Mouse (Mus musculus) left cerebral cortex, adult 2 months (tissue): ENCODE data around the gene Mrc2. TPM values are rescaled to one million over a fixed set of nuclear protein-coding genes. Genes with fewer than 3 reads are reported as not detected.

Experiments
- DNase-seq, 2 experiments: peaks; one replicate each; pipeline ENCODE4 v3.0.0; 2021 to 2022; ENCODE audit warnings: low spot score in 2 of 2, mixed read lengths in 1 of 2; ENCODE audit errors: extremely low spot score in 1 of 2
- H3K27ac ChIP-seq: fragments of 200-600 bp; 2 replicates; pipeline ENCODE4 v1.8.1; 2022
- H3K4me3 ChIP-seq: fragments of 200-600 bp; 2 replicates; pipeline ENCODE4 v1.8.1; 2022
- CTCF ChIP-seq: fragments of 200-600 bp; IDR thresholded peaks from 2 replicates; pipeline ENCODE4 v1.8.1; 2022; ENCODE audit warnings: antibody characterized with exemption, mild to moderate bottlenecking, moderate library complexity
- intact Hi-C: fragments of 180-260 bp; cut with DNase I; formaldehyde crosslinking; loops from one replicate; pipeline ENCODE4 v1.15.1; 2025
- total RNA-seq, 2 experiments: library from RNA; stranded (reverse); gene quantifications; 2 replicates each; pipeline ENCODE4 v1.2.3; 2021

The Mrc2 gene
- total RNA-seq, 2 experiments from 2014 or later: 5.1 to 7.2 TPM

DNA sequence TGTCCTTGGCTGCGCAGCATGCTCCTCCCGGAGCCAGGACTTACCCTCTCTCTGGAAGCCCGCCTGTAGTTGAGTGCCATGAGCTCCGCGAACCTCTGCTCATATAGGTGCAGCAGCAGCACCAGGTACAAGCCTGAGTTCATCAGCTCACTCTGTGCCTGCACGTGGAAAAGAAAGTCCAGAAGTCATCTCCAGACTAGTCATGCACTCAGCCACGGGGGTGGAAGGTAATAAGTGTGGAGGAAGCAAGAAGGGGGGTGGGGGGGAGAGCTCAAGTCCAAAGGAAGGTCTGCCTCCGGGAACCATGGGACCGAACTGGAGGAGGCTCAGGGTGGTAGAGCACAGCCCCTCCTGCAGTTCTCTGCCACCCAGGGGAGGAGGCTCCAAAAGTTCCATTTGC lies 79.4 kb downstream of the Mrc2 start:
- H3K4me3 ChIP-seq: no peak overlapping the region
- no peak for DNase-seq
- TF ChIP-seq CTCF: no peak
- intact Hi-C loops: no loop called here
- H3K27ac ChIP-seq: no peak overlapping the region

DNA sequence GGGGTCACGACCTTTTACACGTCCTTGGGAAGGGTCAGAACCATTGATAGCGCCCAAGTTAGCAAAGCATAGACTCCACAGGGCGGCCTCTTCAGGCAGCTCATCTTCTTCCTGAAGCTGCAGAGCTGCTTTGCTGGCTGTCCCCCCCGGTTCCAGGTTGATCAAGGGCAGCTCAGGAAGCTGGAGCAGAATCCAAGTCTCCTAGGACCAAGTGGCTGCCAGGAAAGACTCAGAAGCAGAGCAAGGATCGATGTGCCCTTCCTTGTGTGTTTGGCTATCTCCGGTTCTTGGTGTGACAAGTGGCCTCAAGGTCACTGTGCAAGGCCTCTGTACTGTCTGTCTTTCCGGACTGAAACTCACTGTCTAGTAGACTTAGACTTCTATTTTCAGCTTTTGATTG lies 81.4 kb downstream of the Mrc2 start:
- Histone ChIP-seq H3K27ac (no peak overlapping the region), H3K4me3 (no peak overlapping the region)
- no peak for TF ChIP-seq CTCF
- intact Hi-C loops: no loop called here
- no peak for DNase-seq

DNA sequence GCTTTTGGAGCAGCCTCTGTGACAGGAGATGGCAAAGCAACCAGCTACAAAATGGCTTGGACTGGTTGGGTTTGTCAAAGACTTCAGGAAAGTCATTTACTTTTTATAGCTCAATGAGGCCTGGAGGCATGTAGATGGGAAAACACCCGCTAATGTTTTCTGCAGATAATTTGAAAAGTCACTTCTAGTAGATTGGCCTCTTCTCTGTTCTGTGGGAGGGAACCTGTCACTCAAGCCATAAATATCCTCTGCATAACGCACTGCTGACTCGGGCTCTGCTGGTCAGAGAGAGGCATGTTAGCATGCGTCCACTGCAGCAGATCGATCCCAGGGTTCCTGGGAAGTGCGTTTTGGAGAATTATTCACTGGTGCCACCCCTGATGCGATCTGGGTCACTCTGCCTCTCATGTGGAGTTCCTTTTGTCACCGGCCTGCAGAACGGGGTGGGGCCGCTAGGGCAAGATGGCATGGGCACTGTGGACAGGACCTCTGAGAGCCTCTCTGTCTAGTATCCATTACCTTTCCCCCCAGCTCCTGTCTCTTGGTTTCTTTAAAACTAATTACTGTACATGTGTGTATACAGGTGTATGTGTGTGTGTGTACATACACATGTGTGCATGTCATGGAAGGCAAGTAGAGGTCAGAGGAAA lies 82.2 kb downstream of the Mrc2 start:
- H3K4me3 ChIP-seq: no peak overlapping the region
- no peak overlapping the region for H3K27ac ChIP-seq
- TF ChIP-seq CTCF: no peak
- intact Hi-C loops: no loop called here
- DNase-seq: no peak

DNA sequence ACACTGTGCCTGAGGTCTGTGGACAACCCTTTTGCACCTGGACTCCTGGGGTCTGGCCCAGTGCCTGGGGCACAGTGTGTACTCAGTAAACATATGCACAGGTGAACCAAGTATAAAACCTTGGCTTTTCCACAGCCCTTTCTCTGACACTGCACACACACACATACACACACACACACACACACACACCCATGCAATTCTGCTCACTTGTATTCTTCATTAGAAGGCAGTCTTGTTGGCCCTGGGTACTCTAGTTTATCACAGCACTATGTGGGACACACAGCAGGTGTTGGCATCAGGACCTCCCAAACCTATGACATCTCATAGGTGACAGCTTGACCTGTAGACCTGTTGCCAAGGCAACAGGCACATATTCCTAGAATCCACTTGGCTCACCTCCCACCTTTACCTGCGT lies 83.4 kb downstream of the Mrc2 start:
- no peak for DNase-seq
- H3K4me3 ChIP-seq: no peak overlapping the region
- intact Hi-C loops: no loop called here
- no peak for TF ChIP-seq CTCF
- no peak overlapping the region for H3K27ac ChIP-seq

DNA sequence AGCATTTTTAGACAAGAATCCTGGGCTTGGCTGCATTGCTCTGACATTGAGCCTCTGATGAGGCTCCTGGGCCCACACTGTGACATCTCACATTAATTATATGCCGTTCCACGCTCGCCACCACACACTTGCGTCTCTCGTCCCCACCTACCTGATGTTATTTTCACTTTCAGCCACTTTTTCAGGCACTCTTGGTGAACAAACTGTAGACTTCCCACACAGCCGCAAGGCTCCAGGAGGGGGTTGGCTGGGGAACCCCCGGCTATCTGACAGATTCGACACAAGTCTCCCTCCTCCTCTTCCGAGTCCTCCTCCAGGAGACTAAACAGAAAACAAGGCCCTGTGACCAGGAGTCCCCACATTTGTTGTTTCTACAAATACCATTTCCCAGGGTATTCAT lies 92.8 kb downstream of the Mrc2 start:
- intact Hi-C loops: loop anchor here (1.0 kb wide), 1 partner anchor 35 kb away; no protein-coding TSS in a partner anchor
- Histone ChIP-seq H3K4me3 (no peak overlapping the region), H3K27ac (no peak overlapping the region; the same call in 1 of the 2 replicates)
- DNase-seq: peak; percentile 59 to 64
- no peak for TF ChIP-seq CTCF

DNA sequence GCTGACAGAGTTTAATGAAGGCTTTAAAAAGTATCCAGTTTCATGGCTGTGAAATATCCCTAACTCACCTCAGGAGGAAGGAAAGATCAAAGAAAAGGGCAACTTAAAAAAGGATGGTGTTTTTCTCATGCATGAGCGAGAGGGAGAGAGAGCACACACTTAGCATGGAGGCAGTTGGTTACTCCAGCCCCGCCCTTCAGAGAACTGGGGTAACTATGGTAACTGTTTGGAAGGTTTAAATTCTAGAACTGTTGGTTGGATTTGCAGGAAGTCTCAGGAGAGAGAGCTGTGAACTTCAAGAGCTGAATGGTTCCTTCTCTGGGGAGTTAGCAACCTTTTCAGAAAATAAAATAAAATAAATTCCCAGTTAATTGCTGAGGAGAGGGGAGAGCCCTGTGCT lies 96.2 kb downstream of the Mrc2 start:
- intact Hi-C loops: no loop called here
- no peak overlapping the region for H3K4me3 ChIP-seq
- peak; percentile 26 to 29 for DNase-seq
- TF ChIP-seq CTCF: no peak
- peak overlapping the region; percentile 13; the same call in 1 of the 2 replicates for H3K27ac ChIP-seq

DNA sequence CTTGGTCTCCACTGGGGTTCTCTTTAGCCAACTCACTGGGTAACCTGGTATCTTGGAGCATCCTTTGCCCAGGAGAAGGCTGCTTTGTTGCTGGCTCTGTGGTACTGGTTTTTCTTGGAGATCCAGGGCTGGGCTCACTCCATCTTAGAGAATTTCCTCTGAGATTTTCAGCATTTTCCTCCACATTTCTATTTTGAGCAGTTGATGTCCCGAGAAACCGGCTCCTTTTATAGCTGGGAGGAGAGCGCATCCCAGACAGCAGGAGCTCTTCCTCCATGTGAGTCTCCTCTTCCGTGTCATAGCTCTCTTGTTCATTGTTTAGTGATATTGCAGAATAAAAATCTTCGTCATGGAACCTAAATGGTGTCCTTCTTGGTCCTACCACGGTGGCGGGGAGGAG lies 97.8 kb downstream of the Mrc2 start:
- intact Hi-C loops: no loop called here

More for the DNA sequence above, 97.8 kb downstream of the Mrc2 start:
- peak overlapping the region; percentile 72 for H3K27ac ChIP-seq
- DNase-seq: no peak
- no peak for TF ChIP-seq CTCF
- H3K4me3 ChIP-seq: no peak overlapping the region

Other genes with a start within 250 kb of the Mrc2 start
- gene Efcab3, start 229.1 kb upstream of the Mrc2 start, total RNA-seq: 1 to 10 TPM in 1 of 2 experiments, under 1 TPM in 1; 0.77 to 1.7 TPM
- 10 to 100 TPM; 15.0 to 18.8 TPM for gene Mettl2, start 166.2 kb upstream of the Mrc2 start, total RNA-seq
- gene Gm10842, start 145.8 kb upstream of the Mrc2 start, total RNA-seq: not detected
- gene Tlk2, start 113.8 kb upstream of the Mrc2 start, total RNA-seq: 10 to 100 TPM; 56.0 to 61.1 TPM
- gene March10, start 164.1 kb downstream of the Mrc2 start, total RNA-seq: 1 to 10 TPM; 2.0 to 3.8 TPM